Mouse (Mus musculus) CH12.LX (cell line): Measurements from ENCODE around the gene Ctsc. TPM values are rescaled to one million over a fixed set of nuclear protein-coding genes. Genes with fewer than 3 reads are reported as not detected.

Source experiments
- DNase-seq: peaks from one replicate; pipeline ENCODE4 v3.0.0-alpha.2; 2013; ENCODE audit errors: extremely low read depth
- H3K27ac ChIP-seq: 2 replicates; pipeline ENCODE4 v1.5.1; 2012; ENCODE audit warnings: low read depth, mild to moderate bottlenecking, control low read depth, moderate library complexity; ENCODE audit not compliant: insufficient read depth
- H3K27me3 ChIP-seq: replicated peaks from 2 replicates; pipeline ENCODE3; 2012; ENCODE audit warnings: inconsistent platforms
- H3K36me3 ChIP-seq, 2 experiments: replicated peaks in 1 of 2; 2 replicates each; pipeline versions ENCODE3 to v1.6.1; 2012; ENCODE audit warnings: inconsistent platforms in 1 of 2, low read length in 1 of 2, mild to moderate bottlenecking in 1 of 2, mixed read lengths in 1 of 2, moderate library complexity in 1 of 2; ENCODE audit not compliant: control insufficient read depth in 1 of 2, insufficient read depth in 1 of 2
- H3K4me1 ChIP-seq, 2 experiments: 2 replicates each; pipeline ENCODE4 v1.6.1; 2012; ENCODE audit warnings: inconsistent platforms in 1 of 2, moderate library complexity in 1 of 2; ENCODE audit not compliant: insufficient read depth in 2 of 2, control insufficient read depth in 1 of 2
- H3K4me2 ChIP-seq: 2 replicates; pipeline ENCODE4 v1.6.1; 2012; ENCODE audit warnings: low read depth, mild to moderate bottlenecking, control low read depth; ENCODE audit not compliant: poor library complexity, insufficient read depth, severe bottlenecking
- H3K4me3 ChIP-seq, 3 experiments: fragments of 150-350 bp in 1 of 3; sonication (generic) in 1 of 3; replicated peaks in 1 of 3; 2 replicates each; pipeline versions ENCODE3 to v1.5.1; 2011 to 2012; ENCODE audit warnings: low read depth in 2 of 3, low read length in 2 of 3, mild to moderate bottlenecking in 2 of 3, moderate library complexity in 2 of 3, control low read depth in 1 of 3, improper control_type of control experiment in 1 of 3, inconsistent platforms in 1 of 3, mixed read lengths in 1 of 3; ENCODE audit not compliant: poor library complexity in 1 of 3
- H3K79me2 ChIP-seq: replicated peaks from 2 replicates; pipeline ENCODE4 v1.6.1; 2012; ENCODE audit warnings: mild to moderate bottlenecking, moderate library complexity; ENCODE audit not compliant: control insufficient read depth, poor library complexity, insufficient read depth, severe bottlenecking; ENCODE audit errors: extremely low read depth
- H3K9ac ChIP-seq: 2 replicates; pipeline ENCODE4 v1.6.1; 2012; ENCODE audit warnings: low read depth, mild to moderate bottlenecking, control low read depth, moderate library complexity; ENCODE audit not compliant: insufficient read depth
- H3K9me3 ChIP-seq: replicated peaks from 2 replicates; pipeline ENCODE3; 2012; ENCODE audit warnings: low read length, inconsistent platforms, mixed read lengths
- CHD2 ChIP-seq: IDR thresholded peaks from 2 replicates; pipeline ENCODE4 v1.6.1; 2011; ENCODE audit warnings: low read length, improper control_type of control experiment
- E2F4 ChIP-seq: IDR thresholded peaks from 2 replicates; pipeline ENCODE4 v1.6.1; 2011; ENCODE audit warnings: low read depth, low read length, improper control_type of control experiment; ENCODE audit not compliant: insufficient replicate concordance
- IRF4 ChIP-seq: IDR thresholded peaks from 2 replicates; pipeline ENCODE4 v1.6.1; 2014; ENCODE audit warnings: low read depth, mild to moderate bottlenecking, inconsistent platforms, low read length, improper control_type of control experiment
- JUN ChIP-seq: IDR thresholded peaks from 2 replicates; pipeline ENCODE4 v1.6.1; 2011; ENCODE audit warnings: low read depth, mild to moderate bottlenecking, low read length, improper control_type of control experiment, moderate library complexity; ENCODE audit not compliant: insufficient read depth
- MAFK ChIP-seq: IDR thresholded peaks from 2 replicates; pipeline ENCODE4 v1.6.1; 2011; ENCODE audit warnings: low read length, improper control_type of control experiment; ENCODE audit not compliant: insufficient replicate concordance
- MEF2A ChIP-seq: IDR thresholded peaks from 2 replicates; pipeline ENCODE4 v1.6.1; 2014; ENCODE audit warnings: low read depth, mild to moderate bottlenecking, inconsistent platforms, low read length, improper control_type of control experiment, borderline replicate concordance
- MXI1 ChIP-seq: IDR thresholded peaks from 2 replicates; pipeline ENCODE4 v1.6.1; 2011; ENCODE audit warnings: mild to moderate bottlenecking, low read depth, low read length, improper control_type of control experiment
- MYC ChIP-seq: IDR thresholded peaks from 2 replicates; pipeline ENCODE4 v1.6.1; 2011; ENCODE audit warnings: low read depth, mild to moderate bottlenecking, improper control_type of control experiment, low read length
- PAX5 ChIP-seq: IDR thresholded peaks from 2 replicates; pipeline ENCODE4 v1.6.1; 2012; ENCODE audit warnings: low read length, inconsistent platforms, mixed read lengths
- POLR2A ChIP-seq: IDR thresholded peaks from 2 replicates; pipeline ENCODE4 v1.6.1; 2011; ENCODE audit warnings: low read depth, mild to moderate bottlenecking, improper control_type of control experiment, low read length
- POLR2AphosphoS2 ChIP-seq: IDR thresholded peaks from 2 replicates; pipeline ENCODE4 v1.6.1; 2011; ENCODE audit warnings: low read depth, low read length, improper control_type of control experiment
- SIN3A ChIP-seq: IDR thresholded peaks from 2 replicates; pipeline ENCODE4 v1.6.1; 2012; ENCODE audit warnings: low read length, improper control_type of control experiment, inconsistent platforms
- TCF12 ChIP-seq: IDR thresholded peaks from 2 replicates; pipeline ENCODE4 v1.6.1; 2014; ENCODE audit warnings: low read depth, mild to moderate bottlenecking, inconsistent platforms, low read length, improper control_type of control experiment
- USF2 ChIP-seq: conservative IDR thresholded peaks from 2 replicates; pipeline ENCODE4 v1.6.1; 2011; ENCODE audit warnings: low read depth, low read length, improper control_type of control experiment
- ZMIZ1 ChIP-seq: IDR thresholded peaks from 2 replicates; pipeline ENCODE4 v1.6.1; 2012; ENCODE audit warnings: low read depth, mild to moderate bottlenecking, inconsistent platforms, low read length, improper control_type of control experiment
- dilution Hi-C: fragments of 300-500 bp; cut with MboI; formaldehyde crosslinking; loops from 2 replicates; pipeline ENCODE4 v1.14.3; 2020; ENCODE audit warnings: low sequenced_read_pairs; ENCODE audit not compliant: extremely low pct_unique_long_range_greater_than_20kb, extremely low pct_ligation_motif_present
- in situ Hi-C: fragments of 300-500 bp; cut with MboI; formaldehyde crosslinking; loops from 3 replicates; pipeline ENCODE4 v1.14.3; 2019; ENCODE audit warnings: low sequenced_read_pairs, low pct_ligation_motif_present, low pct_unique_long_range_greater_than_20kb, mixed read lengths
- polyA plus RNA-seq: library from polyadenylated mRNA; unstranded; fragments of >175 nt; gene quantifications from 2 replicates; pipeline ENCODE4 v1.2.1, GENCODE M21; 2012; ENCODE audit warnings: low read depth; ENCODE audit not compliant: insufficient read length
- total RNA-seq, 2 experiments: library from RNA; depleted of rRNA; stranded (reverse); fragments of 300-350 nt in 1 of 2; fragments of >200 nt in 1 of 2; gene quantifications; 2 replicates each; pipeline ENCODE4 v1.2.3; 2012 to 2014

Ctsc gene
- total and polyA plus RNA-seq, 3 experiments, result 84.8 to 261 (median 207) TPM

DNA sequence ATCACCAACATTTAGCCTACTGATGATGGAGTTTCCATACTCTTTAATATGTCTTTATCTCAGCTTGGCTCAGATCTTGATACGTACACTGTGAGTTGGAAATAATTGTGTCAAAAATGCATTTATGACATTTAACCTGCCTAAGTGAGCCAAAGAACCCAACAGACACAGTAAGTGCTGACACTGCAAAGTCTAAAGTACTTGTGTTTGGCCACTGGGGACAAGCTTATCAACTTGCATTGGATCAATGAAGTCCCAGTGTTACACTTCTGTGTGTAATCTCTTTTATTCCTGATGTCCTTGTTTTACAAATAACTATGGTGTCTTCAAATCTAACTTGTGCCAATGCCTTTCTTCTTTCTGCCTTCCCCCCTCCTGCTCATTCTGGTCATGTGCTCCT lies 18.1 kb downstream of the Ctsc start:
- Histone ChIP-seq H3K27me3 (no peaks in the 10 kb centered on the region), H3K79me2 (0 out of 2 replicates have a peak, but pooled peaks cover 2% of the 10 kb centered on the region), H3K4me1 (no peaks in the 10 kb centered on the region), H3K4me3 (no peak overlapping the region), H3K4me2 (no peak overlapping the region), H3K27ac (no peak overlapping the region), H3K9ac (no peak overlapping the region), H3K9me3 (no peaks in the 10 kb centered on the region), H3K36me3 (peaks cover 11 to 68% of the 10 kb centered on the region in 2 experiments)
- in situ Hi-C loops, result no loop called here
- DNase-seq, result no peak
- dilution Hi-C loops, result no loop called here
- TF ChIP-seq MAFK, result peak; percentile 80
- TF ChIP-seq POLR2A, result no peak
- no peak for TF ChIP-seq USF2
- no peak for TF ChIP-seq POLR2AphosphoS2
- TF ChIP-seq TCF12, result no peak

DNA sequence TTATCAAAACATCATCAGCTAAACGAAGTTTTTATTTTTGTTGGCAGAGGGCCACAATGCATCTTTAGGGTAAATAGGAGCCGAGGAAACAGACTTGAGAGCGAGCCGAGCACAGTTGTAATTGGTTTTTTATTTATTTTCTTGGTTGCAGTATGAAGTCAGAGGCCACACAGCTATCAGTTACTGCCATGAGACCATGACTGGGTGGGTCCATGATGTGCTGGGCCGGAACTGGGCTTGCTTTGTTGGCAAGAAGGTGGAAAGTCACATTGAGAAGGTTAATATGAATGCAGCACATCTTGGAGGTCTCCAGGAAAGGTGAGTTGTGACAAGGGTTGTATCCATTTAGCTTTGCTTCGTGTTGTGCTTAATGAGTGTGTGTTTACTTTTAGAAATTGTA lies 19.0 kb downstream of the Ctsc start:
- DNase-seq, result no peak
- TF ChIP-seq TCF12 (no peak), MXI1 (no peak), JUN (no peak), POLR2A (no peak), MEF2A (no peak), SIN3A (no peak), E2F4 (no peak), ZMIZ1 (no peak), PAX5 (no peak), CHD2 (no peak), MYC (no peak)

DNA sequence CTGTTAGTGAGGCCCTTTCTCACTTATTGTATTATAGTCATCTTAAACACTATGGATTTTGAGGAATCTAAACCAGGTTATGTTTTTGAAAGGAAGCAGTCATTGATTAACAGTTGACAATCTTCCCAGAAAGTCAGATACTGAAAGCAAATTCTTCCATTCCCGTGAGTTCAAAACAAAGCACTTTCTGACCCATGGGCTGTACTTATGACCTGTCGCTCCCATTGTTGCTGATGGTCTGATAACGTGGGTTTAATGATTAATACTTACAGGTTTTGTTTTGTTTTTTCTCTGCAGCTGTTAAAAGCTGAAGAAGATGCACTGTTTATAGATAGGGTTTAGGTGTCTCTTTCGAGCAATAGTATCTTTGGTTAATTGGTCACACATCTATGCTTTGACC lies 27.9 kb downstream of the Ctsc start:
- no peak overlapping the region for H3K4me2 ChIP-seq
- no peak overlapping the region for H3K27ac ChIP-seq
- in situ Hi-C loops (no loop called here), dilution Hi-C loops (no loop called here)
- H3K4me1 ChIP-seq, result no peaks in the 10 kb centered on the region
- TF ChIP-seq IRF4, result no peak
- TF ChIP-seq MYC, result no peak
- no peak for DNase-seq
- no peaks in the 10 kb centered on the region for H3K9me3 ChIP-seq
- H3K79me2 ChIP-seq, result no peaks in the 10 kb centered on the region
- H3K36me3 ChIP-seq, result peaks cover 25 to 89% of the 10 kb centered on the region in 2 experiments
- H3K27me3 ChIP-seq, result no peaks in the 10 kb centered on the region
- no peak overlapping the region for H3K4me3 ChIP-seq
- no peak overlapping the region for H3K9ac ChIP-seq

More for the DNA sequence above, 19.0 kb downstream of the Ctsc start:
- in situ Hi-C loops, result no loop called here
- H3K9ac ChIP-seq, result no peak overlapping the region
- no peak overlapping the region for H3K27ac ChIP-seq
- no peaks in the 10 kb centered on the region for H3K4me1 ChIP-seq
- H3K4me2 ChIP-seq, result no peak overlapping the region
- no peaks in the 10 kb centered on the region for H3K27me3 ChIP-seq
- peaks cover 16 to 77% of the 10 kb centered on the region in 2 experiments for H3K36me3 ChIP-seq
- no peak overlapping the region for H3K4me3 ChIP-seq
- 0 out of 2 replicates have a peak, but pooled peaks cover 2% of the 10 kb centered on the region for H3K79me2 ChIP-seq
- dilution Hi-C loops, result no loop called here
- no peaks in the 10 kb centered on the region for H3K9me3 ChIP-seq
